Mouse (Mus musculus): ENCODE results near the gene Kcne4.
"Not testable (repeated sequence)": the region's sequence is repeated elsewhere in the genome, so short reads cannot be mapped to it uniquely, and the experiment has no call there.

The Kcne4 gene

GRCm38 (mm10) chr1:78816639-78817038, at the start of gene Kcne4:
Gene Kcne4 (plus strand): TSS chr1:78816758.
- DNase-seq, result no peak

DNA sequence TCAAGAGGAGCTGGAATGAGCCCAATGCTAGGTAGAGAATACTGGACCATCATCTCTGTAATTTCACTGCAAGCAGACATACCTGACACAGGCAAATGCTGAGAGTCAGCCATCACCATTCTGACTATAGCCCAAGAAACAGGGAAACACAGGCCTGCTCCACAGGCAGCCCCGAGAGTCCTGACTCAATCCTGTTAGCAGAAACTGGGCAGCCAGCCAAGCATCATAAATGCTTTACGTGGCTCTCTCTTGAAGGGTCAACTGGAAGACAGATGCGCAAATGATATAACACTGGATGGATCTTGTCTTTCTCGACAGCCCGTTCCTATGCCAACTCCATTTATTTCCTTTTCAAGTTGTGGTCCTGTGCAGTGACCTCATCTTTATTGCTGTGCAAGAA, 34.7 kb upstream of the Kcne4 start:
- no peak for DNase-seq

GRCm38 (mm10) chr1:78784936-78785335, 31.6 kb upstream of the Kcne4 start:
- DNase-seq, result not testable (repeated sequence)

GRCm38 (mm10) chr1:78789744-78790143, 26.8 kb upstream of the Kcne4 start:
- DNase-seq, result no peak

- no peak for DNase-seq
Observed at GRCm38 (mm10) chr1:78807428-78807827, 9.1 kb upstream of the Kcne4 start.

GRCm38 (mm10) chr1:78809819-78810218, 6.7 kb upstream of the Kcne4 start:
- DNase-seq, result no peak

DNA sequence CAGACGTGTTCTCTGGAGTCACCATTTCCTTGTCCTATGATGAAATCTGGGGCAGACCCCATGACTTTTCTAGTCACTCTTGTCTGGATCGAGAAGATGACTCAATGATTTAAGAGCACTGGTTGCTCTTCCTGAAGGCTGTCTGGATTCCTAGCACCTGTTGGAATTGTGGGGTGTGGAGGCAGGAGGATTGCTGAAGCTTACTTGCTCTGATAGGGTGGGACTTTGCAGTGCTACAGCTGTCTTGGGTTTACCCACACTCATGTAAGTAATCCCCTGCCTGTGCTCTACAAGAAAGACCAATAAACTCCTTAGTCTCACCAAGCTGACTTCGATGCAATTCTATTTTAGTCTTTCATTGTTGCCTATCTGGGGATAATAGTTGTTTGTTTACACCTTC, 5.7 kb upstream of the Kcne4 start:
- DNase-seq, result no peak

DNA sequence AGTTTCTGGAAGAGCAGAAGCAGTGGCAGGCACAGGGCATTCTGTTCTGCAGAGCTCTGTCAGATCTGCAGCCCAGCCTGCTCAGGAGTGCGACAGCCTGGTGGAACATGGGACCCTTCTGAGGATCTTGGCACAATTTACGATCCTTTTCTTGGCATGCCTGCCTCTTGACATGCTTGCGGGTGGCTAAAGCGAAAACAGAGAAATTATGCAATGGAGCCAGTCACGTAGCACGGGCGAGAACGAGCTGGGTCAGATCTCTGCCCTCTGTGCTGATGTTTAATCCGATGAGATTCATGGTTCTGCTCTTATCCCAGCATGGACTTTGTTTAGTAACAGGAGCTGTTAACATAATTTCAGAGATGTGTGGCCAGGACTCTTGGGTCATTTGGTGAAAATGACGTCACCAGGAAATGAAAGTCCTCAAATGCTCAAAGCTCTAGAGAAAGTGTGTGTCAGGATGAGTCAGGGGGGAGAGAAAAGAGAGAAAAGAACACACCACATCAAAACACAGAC, 4.5 kb upstream of the Kcne4 start:
- no peak for DNase-seq

DNA sequence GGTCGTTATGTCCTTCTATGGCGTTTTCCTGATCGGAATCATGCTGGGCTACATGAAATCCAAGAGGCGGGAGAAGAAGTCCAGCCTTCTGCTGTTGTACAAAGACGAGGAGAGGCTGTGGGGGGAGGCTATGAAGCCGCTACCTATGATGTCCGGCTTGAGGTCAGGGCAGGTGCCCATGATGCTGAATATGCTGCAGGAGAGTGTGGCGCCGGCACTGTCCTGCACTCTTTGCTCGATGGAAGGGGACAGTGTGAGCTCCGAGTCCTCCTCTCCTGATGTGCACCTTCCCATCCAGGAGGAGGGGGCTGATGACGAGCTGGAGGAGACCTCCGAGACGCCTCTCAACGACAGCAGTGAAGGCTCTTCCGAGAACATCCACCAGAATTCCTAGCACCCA, 1.2 kb downstream of the Kcne4 start:
- DNase-seq, result no peak

DNA sequence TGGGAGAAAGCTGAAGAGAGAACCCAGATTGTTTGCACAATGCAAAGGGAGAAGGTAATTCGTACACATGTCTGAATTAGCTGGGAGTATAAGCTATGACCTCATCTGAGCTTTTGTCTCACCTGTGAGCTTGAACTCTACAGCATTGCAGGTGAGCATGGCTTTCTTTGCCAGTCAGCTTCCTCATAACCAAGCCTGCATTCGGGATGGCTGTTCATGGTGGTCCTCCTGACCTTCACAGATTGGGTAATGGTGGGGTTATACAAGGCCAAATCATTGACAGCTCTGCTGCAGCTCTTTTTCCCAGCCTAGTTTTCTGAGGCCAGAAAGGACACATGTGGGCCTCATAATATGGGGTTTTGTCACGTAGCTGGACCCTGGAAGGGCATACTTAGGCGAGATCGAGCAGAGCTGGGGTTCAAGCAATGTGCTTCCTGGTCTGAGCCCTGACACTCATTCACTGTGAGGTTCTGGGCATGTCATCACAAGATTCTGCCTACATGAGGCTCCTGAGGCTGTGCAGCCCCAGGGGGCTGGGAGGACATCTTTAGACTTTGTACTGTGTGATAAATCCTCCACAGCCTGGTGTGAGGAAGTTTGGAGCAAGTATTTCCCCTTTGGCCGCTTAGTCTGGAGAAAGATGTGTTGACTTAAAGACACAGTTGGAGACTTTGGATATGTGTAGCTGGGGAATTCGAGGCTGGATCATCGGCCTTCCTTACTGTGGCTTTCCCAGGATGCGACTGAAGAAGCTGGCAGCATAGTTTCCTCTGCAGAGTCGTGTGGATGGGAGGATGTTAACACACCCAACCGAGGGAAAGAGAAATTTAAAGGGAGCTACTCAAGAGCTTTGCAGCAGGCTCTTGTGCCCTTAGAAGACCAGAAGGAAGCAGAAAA, 2.3 kb downstream of the Kcne4 start:
- DNase-seq, result no peak

- no peak for DNase-seq
Observed at GRCm38 (mm10) chr1:78819592-78819991, 3.0 kb downstream of the Kcne4 start.

- DNase-seq, result no peak
Observed at GRCm38 (mm10) chr1:78820176-78820575, 3.6 kb downstream of the Kcne4 start.

GRCm38 (mm10) chr1:78821111-78821510, 4.6 kb downstream of the Kcne4 start:
- DNase-seq, result no peak

DNA sequence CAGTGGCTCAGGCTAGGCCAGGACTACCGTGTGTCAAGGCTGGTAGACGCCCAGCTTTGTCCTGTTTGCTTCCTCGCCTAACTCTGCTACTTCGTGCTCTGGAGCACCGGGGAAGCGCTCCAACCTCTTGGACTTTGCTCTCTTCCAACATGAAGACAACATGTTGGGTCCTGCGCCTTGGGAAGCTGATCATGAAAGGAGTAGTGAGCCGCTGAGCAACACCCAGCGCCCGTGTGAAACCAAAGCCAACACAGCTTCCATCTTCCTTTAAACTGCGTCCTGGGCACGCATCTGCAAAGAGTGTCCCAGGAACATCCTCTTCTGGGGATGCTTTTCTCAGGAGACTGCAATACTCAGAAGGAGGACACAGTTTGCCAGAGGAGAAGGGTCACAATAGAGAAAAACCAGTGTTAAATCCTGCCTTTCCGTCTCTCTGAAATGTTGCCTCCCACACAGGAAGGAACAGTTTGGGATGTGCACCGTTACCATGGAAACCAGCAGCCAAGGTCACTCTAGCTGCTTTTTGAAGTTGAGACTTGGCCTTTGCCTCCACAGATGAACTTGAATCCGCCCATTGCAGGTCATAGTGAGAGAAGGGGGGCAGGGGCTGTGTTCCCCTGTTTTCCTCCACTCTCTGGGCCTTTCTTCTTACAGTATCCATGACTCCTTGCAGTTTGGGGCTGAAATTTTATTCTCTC, 5.3 kb downstream of the Kcne4 start:
- no peak for DNase-seq

DNA sequence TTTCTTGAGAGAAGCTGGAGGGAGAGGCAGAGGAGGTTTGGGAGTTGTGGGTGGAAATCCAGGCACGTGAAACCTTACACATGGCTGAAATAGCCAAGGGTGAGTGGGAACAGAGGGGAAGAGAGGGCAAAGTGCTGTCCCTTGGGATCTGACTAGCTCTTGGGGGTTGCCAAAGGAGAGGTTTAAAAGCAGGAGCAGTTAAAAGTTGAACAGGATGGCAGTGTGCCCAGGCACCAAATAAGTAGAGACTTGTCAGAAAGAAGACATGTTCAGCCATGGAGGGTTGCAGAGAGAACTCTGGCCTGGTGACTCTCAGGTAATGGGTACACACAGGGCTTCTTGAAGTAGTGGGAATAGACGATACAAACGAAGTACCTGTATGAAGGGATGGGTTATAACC, 8.7 kb downstream of the Kcne4 start:
- DNase-seq, result no peak

GRCm38 (mm10) chr1:78838468-78838867, 21.9 kb downstream of the Kcne4 start:
- no peak for DNase-seq

DNA sequence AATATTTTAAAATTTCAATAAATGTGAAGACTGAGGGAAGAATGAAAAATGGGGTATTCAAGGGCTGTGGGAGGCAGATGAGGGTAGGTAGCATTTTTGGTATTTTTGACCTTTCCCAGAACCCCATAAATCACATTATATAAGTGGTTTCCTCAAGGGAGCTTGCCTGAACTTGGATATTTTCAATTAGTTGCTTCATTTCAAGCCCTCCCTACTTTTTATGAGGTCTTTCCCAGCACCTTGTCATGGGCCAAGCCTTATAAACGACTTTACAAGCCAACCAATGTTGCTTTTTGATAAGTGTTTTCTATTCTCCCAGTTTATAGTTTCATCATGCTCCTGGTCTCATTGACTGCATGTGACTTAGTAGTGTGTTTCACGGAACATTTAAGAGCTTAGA, 24.2 kb downstream of the Kcne4 start:
- no peak for DNase-seq

- no peak for DNase-seq
Observed at GRCm38 (mm10) chr1:78845661-78846060, 29.1 kb downstream of the Kcne4 start.

- peak; percentile 9 for DNase-seq
Observed at GRCm38 (mm10) chr1:78846471-78846870, 29.9 kb downstream of the Kcne4 start.

GRCm38 (mm10) chr1:78852408-78853093, 36.0 kb downstream of the Kcne4 start:
- no peak for DNase-seq

GRCm38 (mm10) chr1:78853094-78853445, 36.5 kb downstream of the Kcne4 start:
- DNase-seq, result no peak

DNA sequence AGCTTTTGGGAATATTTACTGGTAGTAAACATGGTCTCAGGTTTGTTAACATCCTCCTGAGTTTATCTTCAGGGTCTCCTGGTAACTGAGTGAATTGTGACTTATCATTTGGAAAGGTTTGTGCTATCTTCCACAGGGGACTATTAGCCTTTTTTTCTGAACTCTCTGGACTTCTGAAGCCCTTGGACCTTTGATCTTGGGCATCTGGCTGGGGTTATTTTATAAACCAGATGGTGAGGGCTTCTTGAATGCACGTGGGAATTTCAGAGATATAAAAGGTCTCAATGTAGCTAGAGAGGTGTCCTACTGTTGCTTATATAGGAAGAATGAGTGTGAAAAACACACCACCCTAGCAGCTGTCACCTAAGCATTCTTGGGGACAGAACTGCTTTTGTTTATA, 37.7 kb downstream of the Kcne4 start:
- DNase-seq, result no peak

- DNase-seq, result no peak
Observed at GRCm38 (mm10) chr1:78859573-78859972, 43.0 kb downstream of the Kcne4 start.

DNA sequence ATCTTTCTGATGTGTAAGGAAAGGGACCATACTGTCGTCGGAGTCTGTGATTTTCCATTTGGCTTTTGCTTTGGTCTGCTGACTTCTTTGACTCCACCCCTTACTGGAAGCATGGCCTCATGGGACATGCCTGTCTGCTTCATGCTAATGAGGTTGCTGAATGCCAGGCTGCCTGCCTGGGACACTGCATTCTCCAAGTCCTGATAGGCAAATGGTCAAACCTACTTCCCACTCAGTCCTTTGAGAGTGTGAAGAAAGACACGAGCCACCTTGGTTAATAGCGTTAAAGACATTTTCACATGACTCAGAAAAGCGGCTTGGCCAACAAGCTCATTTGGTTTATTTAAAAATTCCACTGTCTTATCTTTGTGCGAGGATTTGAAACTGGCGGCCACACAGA, 43.5 kb downstream of the Kcne4 start:
- no peak for DNase-seq

All from thymus, postnatal 14 days (tissue).